Mouse (Mus musculus) neural tube, embryonic 13.5 days (tissue): ENCODE results near the gene D17Wsu92e. TPM values are rescaled to one million over a fixed set of nuclear protein-coding genes. Genes with fewer than 3 reads are reported as not detected.

Source experiments
- ATAC-seq: fragments of 200-750 bp; cut with Nextera tagmentation; 2 replicates; pipeline ENCODE4 v1.8.0; 2017; ENCODE audit warnings: low read depth, mild to moderate bottlenecking, moderate TSS enrichment, moderate library complexity
- H3K27ac ChIP-seq: fragments of 300-500 bp; sonication (generic); replicated peaks from 2 replicates; pipeline ENCODE4 v1.5.1; 2015; ENCODE audit warnings: moderate library complexity, mild to moderate bottlenecking, inconsistent platforms
- H3K27me3 ChIP-seq: fragments of 300-500 bp; sonication (generic); 2 replicates; pipeline ENCODE4 v1.6.1; 2015; ENCODE audit warnings: mild to moderate bottlenecking, inconsistent platforms
- H3K36me3 ChIP-seq: fragments of 300-500 bp; sonication (generic); 2 replicates; pipeline ENCODE4 v1.6.1; 2015; ENCODE audit warnings: mild to moderate bottlenecking, inconsistent platforms
- H3K4me1 ChIP-seq: fragments of 300-500 bp; sonication (generic); replicated peaks from 2 replicates; pipeline ENCODE4 v1.6.1; 2015; ENCODE audit warnings: inconsistent platforms
- H3K4me2 ChIP-seq: fragments of 300-500 bp; sonication (generic); 2 replicates; pipeline ENCODE4 v1.6.1; 2015; ENCODE audit warnings: inconsistent platforms, mild to moderate bottlenecking, moderate library complexity
- H3K4me3 ChIP-seq: fragments of 300-500 bp; sonication (generic); 2 replicates; pipeline ENCODE4 v1.5.1; 2015; ENCODE audit warnings: mild to moderate bottlenecking, inconsistent platforms
- H3K9ac ChIP-seq: fragments of 300-500 bp; sonication (generic); 2 replicates; pipeline ENCODE4 v1.6.1; 2015; ENCODE audit warnings: moderate library complexity, mild to moderate bottlenecking, inconsistent platforms
- H3K9me3 ChIP-seq: fragments of 300-500 bp; sonication (generic); 2 replicates; pipeline ENCODE4 v1.6.1; 2016; ENCODE audit warnings: inconsistent platforms
- WGBS: fragments of 180-500 bp; shearing (Covaris S2); methylation state at CpG from one replicate; pipeline ENCODE4 v1.1.7; 2015; 5-methylcytosine and 5-hydroxymethylcytosine counted together
- polyA plus RNA-seq: library from polyadenylated mRNA; unstranded; fragments of >200 nt; fragmentation: Nextera tagmentation; extraction: Ambion mirVana; gene quantifications from 2 replicates; pipeline ENCODE4 v1.2.1, GENCODE M21; 2015

Gene D17Wsu92e
- polyA plus RNA-seq, 1 experiment from 2014 or later: 9.2 TPM

GRCm38 (mm10) chr17:27819521-27819970 lies 902 bp downstream of the D17Wsu92e start:
- WGBS: under 1% methylated on average over 20 of the region's 20 CpGs
- peak overlapping the region; percentile 84 for H3K27ac ChIP-seq
- H3K36me3 ChIP-seq: no peaks in the 10 kb centered on the region
- peaks cover 34% of the 10 kb centered on the region for H3K4me1 ChIP-seq
- ATAC-seq: no peak
- no peaks in the 10 kb centered on the region for H3K9me3 ChIP-seq
- H3K4me3 ChIP-seq: peak overlapping the region; percentile 99
- peak overlapping the region; percentile 96 for H3K9ac ChIP-seq
- H3K27me3 ChIP-seq: no peaks in the 10 kb centered on the region
- peak overlapping the region; percentile 94 for H3K4me2 ChIP-seq

- no peak for ATAC-seq
- Histone ChIP-seq H3K9me3 (no peaks in the 10 kb centered on the region), H3K4me2 (peak overlapping the region; percentile 94), H3K9ac (peak overlapping the region; percentile 96), H3K36me3 (no peaks in the 10 kb centered on the region), H3K4me3 (peak overlapping the region; percentile 99), H3K4me1 (peaks cover 34% of the 10 kb centered on the region), H3K27ac (no peak overlapping the region), H3K27me3 (no peaks in the 10 kb centered on the region)
- 34% methylated on average over 7 of the region's 7 CpGs for WGBS
Observed at GRCm38 (mm10) chr17:27819011-27819410, 1.4 kb downstream of the D17Wsu92e start.

- Histone ChIP-seq H3K9me3 (no peaks in the 10 kb centered on the region), H3K4me3 (no peak overlapping the region), H3K4me1 (peaks cover 32% of the 10 kb centered on the region), H3K27ac (no peak overlapping the region), H3K4me2 (no peak overlapping the region), H3K36me3 (no peaks in the 10 kb centered on the region), H3K9ac (no peak overlapping the region), H3K27me3 (no peaks in the 10 kb centered on the region)
- no peak for ATAC-seq
Observed at GRCm38 (mm10) chr17:27814606-27815005, 5.8 kb downstream of the D17Wsu92e start.

GRCm38 (mm10) chr17:27811980-27812379 lies 8.5 kb downstream of the D17Wsu92e start:
- Histone ChIP-seq H3K4me1 (peaks cover 8% of the 10 kb centered on the region; the same call in 1 of the 2 replicates), H3K9me3 (no peaks in the 10 kb centered on the region), H3K4me3 (no peak overlapping the region), H3K9ac (no peak overlapping the region), H3K27ac (no peak overlapping the region), H3K4me2 (no peak overlapping the region), H3K36me3 (no peaks in the 10 kb centered on the region), H3K27me3 (no peaks in the 10 kb centered on the region)
- no peak for ATAC-seq
- 79% methylated on average over 3 of the region's 3 CpGs for WGBS

- ATAC-seq: no peak
- H3K27ac ChIP-seq: no peak overlapping the region
- H3K9ac ChIP-seq: no peak overlapping the region
- H3K36me3 ChIP-seq: no peaks in the 10 kb centered on the region
- H3K27me3 ChIP-seq: no peaks in the 10 kb centered on the region
- no peaks in the 10 kb centered on the region for H3K9me3 ChIP-seq
- no peak overlapping the region for H3K4me3 ChIP-seq
- H3K4me2 ChIP-seq: no peak overlapping the region
- H3K4me1 ChIP-seq: peaks cover 11% of the 10 kb centered on the region; the same call in 1 of the 2 replicates
- WGBS: 91% methylated on average over 16 of the region's 16 CpGs
Observed at GRCm38 (mm10) chr17:27810569-27811331, 9.7 kb downstream of the D17Wsu92e start.

- Histone ChIP-seq H3K27ac (no peak overlapping the region), H3K36me3 (no peaks in the 10 kb centered on the region), H3K4me1 (peaks cover 15% of the 10 kb centered on the region), H3K9ac (no peak overlapping the region), H3K27me3 (no peaks in the 10 kb centered on the region), H3K4me2 (no peak overlapping the region), H3K4me3 (no peak overlapping the region), H3K9me3 (no peaks in the 10 kb centered on the region)
- no peak for ATAC-seq
- 84% methylated on average over 2 of the region's 2 CpGs for WGBS
Observed at GRCm38 (mm10) chr17:27807542-27808078, 12.8 kb downstream of the D17Wsu92e start.

GRCm38 (mm10) chr17:27804803-27805770 lies 15.4 kb downstream of the D17Wsu92e start:
- H3K4me3 ChIP-seq: no peak overlapping the region
- H3K27me3 ChIP-seq: no peaks in the 10 kb centered on the region
- ATAC-seq: no peak
- H3K4me1 ChIP-seq: peaks cover 15% of the 10 kb centered on the region
- WGBS: 87% methylated on average over 10 of the region's 10 CpGs
- no peaks in the 10 kb centered on the region for H3K9me3 ChIP-seq
- no peaks in the 10 kb centered on the region for H3K36me3 ChIP-seq
- H3K27ac ChIP-seq: no peak overlapping the region
- no peak overlapping the region for H3K9ac ChIP-seq
- no peak overlapping the region for H3K4me2 ChIP-seq

GRCm38 (mm10) chr17:27804156-27804690 lies 16.2 kb downstream of the D17Wsu92e start:
- Histone ChIP-seq H3K27ac (no peak overlapping the region), H3K9me3 (no peaks in the 10 kb centered on the region), H3K27me3 (no peaks in the 10 kb centered on the region), H3K4me2 (no peak overlapping the region), H3K9ac (0 out of 2 replicates have a peak overlapping the region, but pooled peaks have one; percentile 5), H3K4me3 (no peak overlapping the region), H3K36me3 (no peaks in the 10 kb centered on the region), H3K4me1 (peaks cover 21% of the 10 kb centered on the region)
- WGBS: 88% methylated on average over 7 of the region's 7 CpGs
- no peak for ATAC-seq

- WGBS: 76% methylated on average over 4 of the region's 4 CpGs
- Histone ChIP-seq H3K4me3 (no peak overlapping the region), H3K36me3 (no peaks in the 10 kb centered on the region), H3K27me3 (no peaks in the 10 kb centered on the region), H3K4me1 (peaks cover 25% of the 10 kb centered on the region), H3K9ac (no peak overlapping the region), H3K4me2 (no peak overlapping the region), H3K27ac (no peak overlapping the region), H3K9me3 (no peaks in the 10 kb centered on the region)
- ATAC-seq: no peak
Observed at GRCm38 (mm10) chr17:27803752-27804151, 16.7 kb downstream of the D17Wsu92e start.

- H3K4me1 ChIP-seq: peaks cover 48% of the 10 kb centered on the region
- 85% methylated on average over 9 of the region's 9 CpGs for WGBS
Observed at GRCm38 (mm10) chr17:27800710-27801648, 19.5 kb downstream of the D17Wsu92e start.

More at GRCm38 (mm10) chr17:27800710-27801648, 19.5 kb downstream of the D17Wsu92e start:
- Histone ChIP-seq H3K9ac (no peak overlapping the region), H3K9me3 (no peaks in the 10 kb centered on the region), H3K4me3 (no peak overlapping the region), H3K27ac (no peak overlapping the region), H3K27me3 (no peaks in the 10 kb centered on the region), H3K4me2 (no peak overlapping the region), H3K36me3 (no peaks in the 10 kb centered on the region)
- ATAC-seq: no peak
